Mouse (Mus musculus) stomach, postnatal 0 days (tissue): ENCODE measurements around the gene Rtraf.

Experiments used
- CTCF ChIP-seq: IDR thresholded peaks from 2 replicates; pipeline ENCODE4 v1.5.1; 2016; ENCODE audit warnings: antibody characterized with exemption, low read depth, mild to moderate bottlenecking, moderate library complexity
- EP300 ChIP-seq: optimal IDR thresholded peaks from 2 replicates; pipeline ENCODE3; 2016; ENCODE audit warnings: antibody characterized with exemption

DNA sequence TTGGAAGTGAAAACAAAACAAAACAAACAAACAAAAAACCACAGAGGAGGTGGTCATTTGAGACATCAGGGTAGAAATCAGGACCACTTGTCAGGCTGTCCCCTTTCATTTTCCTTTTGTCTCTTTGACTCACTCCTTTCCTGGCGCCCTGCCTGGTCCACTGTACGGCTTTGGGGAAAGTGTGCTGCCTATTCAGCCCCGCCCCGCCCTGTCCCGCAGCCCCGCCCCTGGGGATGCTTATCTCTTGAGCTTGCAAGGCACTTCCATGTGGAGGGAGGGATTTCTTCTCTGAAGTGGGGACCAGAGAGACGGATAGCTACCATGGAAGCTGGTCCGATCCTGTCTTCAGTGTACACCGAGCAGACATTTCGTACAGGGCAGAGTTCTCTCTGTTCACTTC lies 20.0 kb downstream of the Rtraf start:
- TF ChIP-seq CTCF: no peak
- TF ChIP-seq EP300: no peak
